Mouse (Mus musculus): ENCODE results near the gene Clec9a.
A peak's percentile ranks its signal among the peaks of the same experiment; 100 is the strongest.

Clec9a gene

GRCm38 (mm10) chr6:129408562-129408961 is at the start of gene Clec9a:
Clec9a (plus strand) TSS chr6:129408862.
- DNase-seq (ENCODE audit: low read depth, low spot score): no peak

- no peak for DNase-seq (ENCODE audit: low read depth, low spot score)
Observed at GRCm38 (mm10) chr6:129359515-129359914, 49.1 kb upstream of the Clec9a start.

DNA sequence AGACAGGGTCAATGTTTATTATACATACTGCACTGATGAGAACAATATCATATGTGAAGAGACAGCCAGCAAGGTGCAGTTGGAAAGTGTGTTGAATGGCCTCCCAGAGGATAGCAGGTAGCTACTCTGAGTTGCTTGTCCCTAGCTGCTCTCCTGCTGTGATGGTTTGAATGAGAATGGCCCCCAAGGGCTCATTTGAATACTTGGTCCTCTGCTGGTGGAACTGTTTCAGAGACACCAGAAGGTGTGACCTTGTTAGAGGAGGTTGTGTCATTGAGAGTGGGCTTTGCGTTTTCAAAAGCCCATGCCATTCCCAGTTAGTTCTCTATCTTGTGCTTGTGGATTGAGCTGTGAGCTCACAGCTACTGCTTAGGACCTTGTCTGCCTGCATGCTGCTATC is 44.7 kb upstream of the Clec9a start:
- no peak for DNase-seq (ENCODE audit: low read depth, low spot score)

DNA sequence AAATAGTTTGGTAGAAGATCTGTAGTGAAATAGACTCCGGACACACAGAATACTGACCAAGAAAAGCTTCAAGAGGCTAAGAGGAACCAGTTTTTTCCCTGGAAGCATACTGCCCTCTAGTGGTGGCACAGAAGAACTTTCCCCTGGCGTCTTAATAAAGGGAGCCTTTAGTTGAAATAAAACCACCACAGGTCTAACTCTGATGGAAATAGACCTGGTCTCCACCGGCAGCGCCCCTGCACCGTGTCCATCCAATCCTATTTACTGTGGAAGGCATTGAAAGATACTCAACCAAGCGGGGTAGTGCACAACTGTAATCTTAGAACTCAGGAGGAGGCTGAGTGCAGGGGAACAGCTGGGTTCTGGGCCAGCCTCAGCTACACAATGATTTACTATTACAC is 42.7 kb upstream of the Clec9a start:
- peak; percentile 25 for DNase-seq (ENCODE audit: low read depth, low spot score)

- DNase-seq (ENCODE audit: low read depth, low spot score): no peak
Observed at GRCm38 (mm10) chr6:129369374-129370132, 39.1 kb upstream of the Clec9a start.

- no peak for DNase-seq (ENCODE audit: low read depth, low spot score)
Observed at GRCm38 (mm10) chr6:129374937-129375471, 33.7 kb upstream of the Clec9a start.

- DNase-seq (ENCODE audit: low read depth, low spot score): no peak
Observed at GRCm38 (mm10) chr6:129380454-129380853, 28.2 kb upstream of the Clec9a start.

GRCm38 (mm10) chr6:129381736-129382135 is 26.9 kb upstream of the Clec9a start:
- no peak for DNase-seq (ENCODE audit: low read depth, low spot score)

DNA sequence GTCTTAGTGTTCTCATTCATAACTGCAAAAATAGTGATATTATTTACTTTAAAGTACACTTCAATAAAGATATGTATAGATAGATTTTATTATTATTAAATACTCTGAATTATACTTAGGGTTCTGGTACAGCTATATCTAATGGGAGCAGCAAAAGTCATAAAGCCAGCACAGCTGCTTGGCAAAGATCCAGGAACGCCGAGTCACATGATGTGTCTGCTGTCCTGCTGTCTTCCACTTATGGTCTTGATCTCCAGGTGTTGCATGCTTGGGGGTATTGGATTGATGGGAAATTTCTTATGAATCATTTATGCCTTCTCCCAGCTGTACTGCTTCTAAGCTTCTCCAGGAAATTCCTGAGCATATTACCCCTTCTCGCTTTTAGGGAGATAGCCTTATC is 25.2 kb upstream of the Clec9a start:
- DNase-seq (ENCODE audit: low read depth, low spot score): no peak

DNA sequence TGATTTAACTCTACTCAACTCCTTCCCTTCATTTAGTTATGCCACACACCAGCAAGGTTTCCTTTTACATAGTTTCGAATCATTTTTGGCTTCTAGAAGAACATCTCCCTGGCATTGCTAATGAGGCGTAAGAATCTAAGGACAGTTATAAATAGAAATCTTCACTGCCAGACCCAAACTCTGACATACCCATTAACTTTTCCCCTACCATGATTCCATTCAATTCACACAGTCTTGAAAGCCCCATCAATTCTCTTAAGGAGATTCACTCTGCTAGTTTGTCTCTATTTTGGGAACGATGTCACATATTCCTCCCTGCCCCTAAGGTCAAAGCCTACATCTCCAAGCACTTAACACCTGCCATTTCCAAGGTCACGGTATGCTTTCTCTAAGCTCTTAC is 23.7 kb upstream of the Clec9a start:
- no peak for DNase-seq (ENCODE audit: low read depth, low spot score)

DNA sequence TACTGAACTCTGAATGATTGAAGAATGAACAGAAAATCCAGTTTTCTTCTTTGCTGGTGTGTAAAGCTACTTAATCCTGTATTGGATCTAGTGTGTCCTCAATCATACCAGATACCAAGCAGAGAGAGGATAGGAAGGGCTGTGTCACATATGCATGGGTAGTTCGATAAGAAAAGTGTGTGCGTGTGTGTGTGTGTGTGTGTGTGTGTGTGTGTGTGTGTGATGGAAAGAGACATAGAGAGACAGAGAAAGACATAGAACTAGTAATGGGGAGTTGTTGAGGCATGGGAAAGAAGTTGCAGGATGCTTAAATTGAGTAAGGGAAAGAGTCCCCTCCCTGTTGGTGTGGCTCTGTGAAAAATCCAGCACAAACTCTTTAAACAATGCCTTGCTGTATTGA is 22.9 kb upstream of the Clec9a start, which contains the start of gene Clec12b:
Clec12b (minus strand) TSS at position 101 of the 400 bp plus-strand sequence.
- DNase-seq (ENCODE audit: low read depth, low spot score): no peak

DNA sequence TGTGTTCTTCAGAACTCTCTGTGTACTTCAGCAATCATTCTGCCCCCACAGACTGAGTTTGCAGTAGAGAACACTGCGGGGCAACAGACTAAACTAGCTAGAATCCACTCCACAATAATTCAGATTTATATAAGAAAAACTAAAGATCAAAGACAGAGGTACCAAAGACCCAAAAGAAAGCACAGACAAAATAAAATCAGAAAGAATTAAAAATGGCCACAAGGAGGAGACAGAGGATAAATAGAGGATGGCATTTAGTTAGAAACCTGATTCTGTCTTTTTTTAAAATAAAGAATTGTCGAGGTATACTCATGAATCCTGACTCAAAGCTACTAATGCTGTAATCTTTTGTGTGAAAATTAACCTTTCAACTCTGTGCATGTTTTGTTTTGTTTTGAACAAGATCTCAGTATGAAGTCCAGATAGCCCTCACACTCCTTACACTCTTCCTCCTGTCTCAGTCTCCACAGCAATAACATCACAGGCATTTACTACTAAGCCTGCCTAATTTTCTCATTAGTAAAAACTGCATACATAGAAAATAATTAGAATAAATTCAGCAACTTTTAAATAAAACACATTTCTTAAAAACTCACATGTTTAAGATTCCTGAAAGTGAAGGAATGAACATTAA is 15.5 kb upstream of the Clec9a start:
- no peak for DNase-seq (ENCODE audit: low read depth, low spot score)

DNA sequence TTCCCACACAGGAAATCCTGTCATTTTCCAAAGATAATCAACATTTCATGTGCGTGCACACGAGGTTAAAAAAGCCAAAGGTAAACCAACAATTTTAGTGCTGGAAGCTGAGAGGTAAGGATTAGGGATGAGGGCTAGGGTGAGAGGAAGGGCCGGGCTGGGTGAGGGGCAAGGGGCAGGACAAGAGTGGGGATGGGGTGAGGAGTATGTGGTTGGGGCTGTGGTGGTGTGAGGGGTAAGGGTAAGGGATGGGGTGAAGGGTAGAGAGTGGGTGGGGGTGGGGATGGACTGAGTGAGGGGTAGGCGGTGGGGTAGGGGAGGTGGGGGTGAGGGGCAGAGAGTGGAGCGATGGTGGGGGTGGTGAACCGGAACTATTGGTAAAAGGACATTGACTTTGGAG is 14.9 kb upstream of the Clec9a start:
- DNase-seq (ENCODE audit: low read depth, low spot score): no peak

DNA sequence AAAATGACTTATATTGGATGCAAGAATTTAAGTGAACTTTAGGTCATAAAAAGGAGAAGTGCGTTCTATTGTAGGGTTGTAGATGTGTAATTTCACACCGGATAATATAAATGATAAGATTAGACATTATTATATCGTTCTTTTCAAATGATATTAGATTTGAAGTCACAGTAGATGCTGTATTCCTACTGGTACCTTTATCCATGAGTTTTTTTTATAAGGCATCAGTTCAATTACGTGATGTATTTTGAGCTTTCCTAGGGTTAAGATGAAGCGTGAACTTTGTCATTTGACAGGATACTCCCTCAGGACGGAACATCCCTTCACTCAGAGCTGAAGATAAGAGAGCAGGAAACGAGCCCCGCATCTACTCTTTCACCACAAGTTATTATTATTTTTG is 11.7 kb upstream of the Clec9a start, which contains the start of gene Clec1b:
Clec1b (plus strand) TSS at position 301 of the 400 bp plus-strand sequence.
- DNase-seq (ENCODE audit: low read depth, low spot score): no peak

DNA sequence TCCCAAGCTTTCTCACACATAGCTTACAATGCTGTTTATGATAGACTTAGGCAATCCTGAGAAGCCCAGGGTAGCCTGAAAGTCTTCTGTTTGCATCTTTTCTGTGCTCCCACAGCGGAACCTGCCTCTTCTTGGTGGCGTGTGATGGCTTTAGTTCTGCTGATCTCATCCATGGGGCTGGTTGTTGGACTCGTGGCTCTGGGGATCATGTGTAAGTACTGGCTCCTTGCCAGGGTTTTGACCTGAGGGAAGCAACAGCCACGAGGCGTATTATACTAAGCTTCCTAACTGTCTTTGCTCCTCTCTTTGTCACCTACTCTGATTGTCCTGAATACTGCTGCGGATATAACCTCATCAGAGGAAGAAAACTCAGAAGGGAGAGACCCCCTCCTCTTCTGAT is 8.7 kb upstream of the Clec9a start:
- DNase-seq (ENCODE audit: low read depth, low spot score): peak; percentile 8

DNA sequence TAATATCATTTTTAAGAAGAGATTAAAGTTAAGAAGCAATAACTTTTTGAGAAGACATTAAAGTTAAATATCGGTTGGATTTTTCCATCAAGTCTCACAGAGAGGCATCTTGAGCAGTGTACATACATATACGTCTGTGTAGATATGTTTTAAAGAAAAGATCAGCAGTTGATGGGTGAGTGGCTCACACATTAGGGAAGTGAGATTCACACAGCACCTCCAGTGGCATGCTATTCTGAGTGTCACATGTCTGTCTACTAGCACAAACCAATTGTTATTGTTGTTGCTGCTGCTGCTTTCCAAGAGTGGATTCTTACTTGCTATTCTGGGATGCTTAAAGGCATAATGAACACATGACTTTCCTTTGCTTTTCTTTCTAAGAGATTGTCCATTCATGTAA is 6.3 kb upstream of the Clec9a start:
- no peak for DNase-seq (ENCODE audit: low read depth, low spot score)

- DNase-seq (ENCODE audit: low read depth, low spot score): no peak
Observed at GRCm38 (mm10) chr6:129403391-129403790, 5.3 kb upstream of the Clec9a start.

DNA sequence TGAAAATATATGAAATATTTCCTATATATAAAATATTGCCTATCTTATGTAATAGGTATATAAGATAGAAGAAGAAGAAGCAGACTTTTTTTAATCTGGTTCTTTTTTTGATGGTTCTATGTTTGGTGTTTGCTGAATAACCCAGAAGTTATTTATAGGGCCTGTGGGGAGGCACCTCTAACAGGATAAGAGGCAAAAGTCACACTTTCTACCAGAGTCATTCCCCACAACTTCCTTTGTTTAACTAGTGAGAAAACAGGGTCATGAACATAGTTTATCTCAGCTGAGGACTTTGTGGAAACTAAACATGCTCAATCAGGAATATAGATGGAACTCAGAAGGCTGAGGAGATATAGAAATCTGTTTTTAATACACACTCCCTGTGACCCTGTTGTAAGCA is 2.7 kb upstream of the Clec9a start:
- DNase-seq (ENCODE audit: low read depth, low spot score): no peak

GRCm38 (mm10) chr6:129407324-129407723 is 1.3 kb upstream of the Clec9a start:
- no peak for DNase-seq (ENCODE audit: low read depth, low spot score)

DNA sequence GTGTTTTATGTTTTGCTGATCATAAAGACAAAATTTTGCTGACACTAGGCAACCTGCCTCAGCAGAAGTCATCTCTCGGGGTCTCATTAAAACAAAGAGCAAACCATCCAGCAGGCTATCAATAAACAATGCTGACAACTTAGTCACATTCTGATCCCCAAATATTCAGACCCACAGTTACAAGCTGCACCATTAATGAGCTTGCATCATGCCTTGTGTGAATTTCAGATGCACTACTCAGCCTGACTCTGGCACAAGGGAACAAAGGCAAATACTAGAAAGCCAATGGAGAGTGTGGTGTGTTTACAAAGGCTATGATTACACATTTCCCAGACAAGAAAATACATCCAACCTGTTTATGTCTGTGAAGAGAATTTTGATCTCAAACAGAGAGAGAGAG is 5.5 kb downstream of the Clec9a start:
- DNase-seq (ENCODE audit: low read depth, low spot score): no peak

DNA sequence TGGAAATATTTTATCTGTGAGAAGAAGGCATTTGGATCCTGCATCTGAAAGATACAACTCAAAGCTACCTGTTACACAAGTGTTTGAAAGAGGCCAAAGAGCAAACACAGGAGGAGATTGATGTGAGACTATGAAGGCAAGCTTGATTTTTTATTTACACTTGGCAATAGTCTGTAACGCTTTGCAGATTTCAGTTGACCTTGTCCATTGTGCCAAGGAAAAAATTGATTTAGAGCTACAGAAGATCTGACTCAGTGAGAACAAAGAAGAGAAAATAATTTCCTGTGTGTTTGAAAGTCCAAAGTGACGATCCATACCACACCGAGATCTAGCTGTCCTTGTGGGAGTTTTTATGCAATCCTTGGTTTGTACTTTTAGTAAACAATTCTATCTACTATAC is 13.6 kb downstream of the Clec9a start:
- DNase-seq (ENCODE audit: low read depth, low spot score): no peak

- no peak for DNase-seq (ENCODE audit: low read depth, low spot score)
Observed at GRCm38 (mm10) chr6:129423040-129423733, 14.5 kb downstream of the Clec9a start.
